Mouse (Mus musculus): Measurements from ENCODE around the gene Mrpl52. TPM values are rescaled to one million over a fixed set of nuclear protein-coding genes. Genes with fewer than 3 reads are reported as not detected.
A peak's percentile ranks its signal among the peaks of the same experiment; 100 is the strongest.

Gene Mrpl52
- polyA plus RNA-seq, 1 experiment: 128 TPM

GRCm38 (mm10) chr14:54431334-54432077 is 4.8 kb downstream of the Mrpl52 start, which contains the start of gene Mmp14:
Mmp14 (plus strand) TSS chr14:54431612.
- H3K4me3 ChIP-seq (ENCODE audit: insufficient read depth, low read length): peak within 1 kb of the TSS; percentile 33
- no peak within 1 kb of the TSS; the same call in 1 of the 2 replicates for H3K27ac ChIP-seq (ENCODE audit: insufficient read depth, low read length)
- H3K4me1 ChIP-seq (ENCODE audit: control insufficient read depth, insufficient read depth, low read length): no peaks in the 10 kb centered on the region
- TF ChIP-seq CTCF (IDR thresholded peaks at IDR 0.05; ENCODE audit: extremely low read depth, insufficient read depth, low read length): 0 out of 2 replicates have a peak, but pooled peaks have one; percentile 31
- TF ChIP-seq POLR2A (IDR thresholded peaks at IDR 0.05; ENCODE audit: extremely low read depth, insufficient read depth, low read length): no peak

GRCm38 (mm10) chr14:54432078-54432836 is 5.5 kb downstream of the Mrpl52 start:
- Histone ChIP-seq H3K27ac (ENCODE audit: insufficient read depth, low read length) (no peak overlapping the region; the same call in 1 of the 2 replicates), H3K4me1 (ENCODE audit: control insufficient read depth, insufficient read depth, low read length) (no peaks in the 10 kb centered on the region), H3K4me3 (ENCODE audit: insufficient read depth, low read length) (peak overlapping the region; percentile 33)
- TF ChIP-seq POLR2A (IDR thresholded peaks at IDR 0.05; ENCODE audit: extremely low read depth, insufficient read depth, low read length) (no peak), CTCF (IDR thresholded peaks at IDR 0.05; ENCODE audit: extremely low read depth, insufficient read depth, low read length) (no peak)

- peak overlapping the region; percentile 33 for H3K4me3 ChIP-seq (ENCODE audit: insufficient read depth, low read length)
- no peak for TF ChIP-seq POLR2A (IDR thresholded peaks at IDR 0.05; ENCODE audit: extremely low read depth, insufficient read depth, low read length)
- no peaks in the 10 kb centered on the region for H3K4me1 ChIP-seq (ENCODE audit: control insufficient read depth, insufficient read depth, low read length)
- H3K27ac ChIP-seq (ENCODE audit: insufficient read depth, low read length): no peak overlapping the region
Measured at GRCm38 (mm10) chr14:54432837-54433830, 6.4 kb downstream of the Mrpl52 start.

DNA sequence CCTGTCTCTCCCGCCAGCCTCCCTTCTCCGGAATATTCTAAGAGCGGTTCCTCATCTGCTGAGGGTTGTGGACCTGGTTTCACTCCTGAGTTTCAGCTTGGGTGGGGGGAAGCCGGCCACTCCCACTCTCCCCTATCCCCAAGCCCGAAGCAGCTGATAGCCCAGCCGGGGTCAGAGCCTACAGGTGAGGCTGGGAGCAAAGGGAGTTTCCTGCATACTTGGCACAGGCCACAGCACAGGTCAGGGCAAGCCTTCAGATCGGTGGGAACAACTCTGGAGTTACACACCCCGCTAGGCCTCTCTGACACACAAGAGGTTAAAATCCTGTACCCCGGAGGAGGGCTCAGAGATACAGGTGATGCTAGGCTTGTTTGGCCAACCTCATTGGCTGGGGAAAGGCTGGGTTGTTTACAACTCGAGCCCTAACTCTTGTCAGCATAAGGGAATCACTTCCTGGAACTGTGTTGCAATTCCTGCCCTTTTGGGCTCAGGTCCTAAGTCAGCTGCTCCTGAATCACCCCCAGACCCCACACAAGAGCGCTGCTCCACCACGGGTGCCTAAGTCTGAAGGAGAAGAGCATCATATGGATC is 7.3 kb downstream of the Mrpl52 start:
- no peaks in the 10 kb centered on the region for H3K4me1 ChIP-seq (ENCODE audit: control insufficient read depth, insufficient read depth, low read length)
- H3K4me3 ChIP-seq (ENCODE audit: insufficient read depth, low read length): no peak overlapping the region
- TF ChIP-seq POLR2A (IDR thresholded peaks at IDR 0.05; ENCODE audit: extremely low read depth, insufficient read depth, low read length): no peak
- TF ChIP-seq CTCF (IDR thresholded peaks at IDR 0.05; ENCODE audit: extremely low read depth, insufficient read depth, low read length): no peak
- H3K27ac ChIP-seq (ENCODE audit: insufficient read depth, low read length): no peak overlapping the region

- Histone ChIP-seq H3K4me1 (ENCODE audit: control insufficient read depth, insufficient read depth, low read length) (no peaks in the 10 kb centered on the region), H3K4me3 (ENCODE audit: insufficient read depth, low read length) (no peak overlapping the region), H3K27ac (ENCODE audit: insufficient read depth, low read length) (no peak overlapping the region)
- TF ChIP-seq POLR2A (IDR thresholded peaks at IDR 0.05; ENCODE audit: extremely low read depth, insufficient read depth, low read length): no peak
Measured at GRCm38 (mm10) chr14:54435194-54435918, 8.6 kb downstream of the Mrpl52 start.

- TF ChIP-seq CTCF (IDR thresholded peaks at IDR 0.05; ENCODE audit: extremely low read depth, insufficient read depth, low read length): no peak
- Histone ChIP-seq H3K27ac (ENCODE audit: insufficient read depth, low read length) (no peak overlapping the region), H3K4me1 (ENCODE audit: control insufficient read depth, insufficient read depth, low read length) (no peaks in the 10 kb centered on the region), H3K4me3 (ENCODE audit: insufficient read depth, low read length) (no peak overlapping the region)
Measured at GRCm38 (mm10) chr14:54439155-54439554, 12.4 kb downstream of the Mrpl52 start.

DNA sequence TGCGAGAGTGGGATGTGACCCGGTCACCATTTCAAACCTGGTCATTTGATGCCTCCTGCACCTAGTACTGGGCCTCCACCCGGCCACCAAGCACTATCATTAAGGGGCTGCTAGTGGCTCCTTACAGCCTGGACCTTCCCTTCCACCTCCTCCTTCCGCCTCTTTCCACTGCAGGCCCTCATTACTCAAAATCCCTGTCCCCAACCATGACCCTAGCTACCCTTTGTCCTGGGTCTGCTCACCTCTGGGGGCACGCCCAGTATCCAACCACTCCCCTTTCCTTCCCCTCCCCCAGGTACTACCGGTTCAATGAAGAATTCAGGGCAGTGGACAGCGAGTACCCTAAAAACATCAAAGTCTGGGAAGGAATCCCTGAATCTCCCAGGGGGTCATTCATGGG is 12.9 kb downstream of the Mrpl52 start:
- no peak overlapping the region for H3K4me3 ChIP-seq (ENCODE audit: insufficient read depth, low read length)
- H3K4me1 ChIP-seq (ENCODE audit: control insufficient read depth, insufficient read depth, low read length): no peaks in the 10 kb centered on the region
- no peak overlapping the region for H3K27ac ChIP-seq (ENCODE audit: insufficient read depth, low read length)
- TF ChIP-seq CTCF (IDR thresholded peaks at IDR 0.05; ENCODE audit: extremely low read depth, insufficient read depth, low read length): no peak
- TF ChIP-seq POLR2A (IDR thresholded peaks at IDR 0.05; ENCODE audit: extremely low read depth, insufficient read depth, low read length): no peak

DNA sequence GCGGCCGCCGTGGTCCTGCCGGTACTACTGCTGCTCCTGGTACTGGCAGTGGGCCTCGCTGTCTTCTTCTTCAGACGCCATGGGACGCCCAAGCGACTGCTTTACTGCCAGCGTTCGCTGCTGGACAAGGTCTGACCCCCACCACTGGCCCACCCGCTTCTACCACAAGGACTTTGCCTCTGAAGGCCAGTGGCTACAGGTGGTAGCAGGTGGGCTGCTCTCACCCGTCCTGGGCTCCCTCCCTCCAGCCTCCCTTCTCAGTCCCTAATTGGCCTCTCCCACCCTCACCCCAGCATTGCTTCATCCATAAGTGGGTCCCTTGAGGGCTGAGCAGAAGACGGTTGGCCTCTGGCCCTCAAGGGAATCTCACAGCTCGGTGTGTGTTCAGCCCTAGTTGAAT is 13.8 kb downstream of the Mrpl52 start:
- Histone ChIP-seq H3K27ac (ENCODE audit: insufficient read depth, low read length) (no peak overlapping the region), H3K4me1 (ENCODE audit: control insufficient read depth, insufficient read depth, low read length) (no peaks in the 10 kb centered on the region), H3K4me3 (ENCODE audit: insufficient read depth, low read length) (no peak overlapping the region)
- no peak for TF ChIP-seq POLR2A (IDR thresholded peaks at IDR 0.05; ENCODE audit: extremely low read depth, insufficient read depth, low read length)
- TF ChIP-seq CTCF (IDR thresholded peaks at IDR 0.05; ENCODE audit: extremely low read depth, insufficient read depth, low read length): no peak

Data from cortical plate, adult 2 months (tissue).